Mouse (Mus musculus) midbrain, embryonic 12.5 days (tissue): ENCODE measurements around the gene Kctd6. TPM values are rescaled to one million over a fixed set of nuclear protein-coding genes. Genes with fewer than 3 reads are reported as not detected.

Experiments
- ATAC-seq: fragments of 200-750 bp; cut with Nextera tagmentation; 2 replicates; pipeline ENCODE4 v1.8.0; 2017; ENCODE audit warnings: low read depth, moderate TSS enrichment, moderate library complexity; ENCODE audit not compliant: low FRiP score
- H3K27ac ChIP-seq: fragments of 300-500 bp; sonication (generic); replicated peaks from 2 replicates; pipeline ENCODE4 v1.5.1; 2016; ENCODE audit warnings: mild to moderate bottlenecking
- H3K27me3 ChIP-seq: fragments of 300-500 bp; sonication (generic); 2 replicates; pipeline ENCODE4 v1.6.1; 2016; ENCODE audit warnings: mild to moderate bottlenecking
- H3K36me3 ChIP-seq: fragments of 300-500 bp; sonication (generic); 2 replicates; pipeline ENCODE4 v1.6.1; 2016
- H3K4me1 ChIP-seq: fragments of 300-500 bp; sonication (generic); 2 replicates; pipeline ENCODE4 v1.6.1; 2016
- H3K4me2 ChIP-seq: fragments of 300-500 bp; sonication (generic); replicated peaks from 2 replicates; pipeline ENCODE4 v1.6.1; 2016; ENCODE audit warnings: mild to moderate bottlenecking, moderate library complexity
- H3K4me3 ChIP-seq: fragments of 300-500 bp; sonication (generic); 2 replicates; pipeline ENCODE4 v1.5.1; 2016; ENCODE audit warnings: mild to moderate bottlenecking
- H3K9ac ChIP-seq: fragments of 300-500 bp; sonication (generic); replicated peaks from 2 replicates; pipeline ENCODE4 v1.6.1; 2016; ENCODE audit warnings: mild to moderate bottlenecking, moderate library complexity
- H3K9me3 ChIP-seq: fragments of 300-500 bp; sonication (generic); 2 replicates; pipeline ENCODE4 v1.6.1; 2016; ENCODE audit warnings: mild to moderate bottlenecking
- WGBS: fragments of 180-500 bp; shearing (Covaris S2); methylation state at CpG from one replicate; pipeline ENCODE4 v1.1.7; 2016; 5-methylcytosine and 5-hydroxymethylcytosine counted together
- polyA plus RNA-seq: library from polyadenylated mRNA; unstranded; fragments of >200 nt; fragmentation: Nextera tagmentation; extraction: Ambion mirVana; gene quantifications from 2 replicates; pipeline ENCODE4 v1.2.1, GENCODE M21; 2016

Kctd6 gene
- polyA plus RNA-seq, 1 experiment from 2014 or later, result 9.1 TPM

DNA sequence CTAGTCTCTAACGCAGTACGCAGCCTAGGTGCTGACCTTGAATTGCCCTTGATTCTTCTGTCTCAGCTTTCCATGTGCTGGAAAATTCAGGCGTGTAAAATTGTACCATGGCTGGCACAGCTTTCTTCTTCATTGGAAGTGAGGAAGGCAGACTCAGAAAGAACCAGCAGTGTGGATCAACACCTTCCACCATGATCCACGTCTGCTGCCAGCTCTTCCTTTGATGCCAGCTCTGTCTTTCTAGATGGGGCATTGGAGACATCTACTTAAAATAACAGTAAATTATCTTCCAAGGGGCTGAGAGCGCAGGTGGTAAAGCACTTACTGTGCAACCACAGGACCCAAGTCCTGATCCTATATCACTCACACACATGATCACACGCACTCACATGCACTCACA lies 21.2 kb upstream of the Kctd6 start:
- Histone ChIP-seq H3K27ac (no peak overlapping the region), H3K4me2 (no peak overlapping the region), H3K36me3 (no peaks in the 10 kb centered on the region), H3K9ac (no peak overlapping the region), H3K4me1 (no peaks in the 10 kb centered on the region), H3K4me3 (no peak overlapping the region), H3K27me3 (no peaks in the 10 kb centered on the region), H3K9me3 (no peaks in the 10 kb centered on the region)
- no peak for ATAC-seq
- WGBS, result 93% methylated on average over 6 of the region's 6 CpGs

DNA sequence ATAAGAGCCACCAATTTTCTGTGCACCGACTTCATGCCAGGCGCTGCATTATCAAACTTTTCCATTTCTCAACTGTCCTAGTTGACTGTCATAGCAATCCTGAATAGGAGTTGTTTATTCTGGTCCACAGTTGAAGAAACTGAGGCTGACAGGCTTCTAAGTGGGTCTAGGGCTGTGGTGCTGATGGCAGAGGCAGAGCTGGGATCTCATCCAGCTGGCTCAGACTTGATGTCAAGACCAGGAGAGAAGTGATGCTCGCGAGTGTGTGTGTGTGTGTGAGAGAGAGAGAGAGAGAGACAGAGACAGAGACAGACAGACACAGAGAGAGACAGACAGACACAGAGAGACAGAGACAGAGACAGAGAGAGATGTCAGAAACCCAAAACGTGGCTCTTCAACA lies 13.2 kb upstream of the Kctd6 start:
- no peak overlapping the region for H3K27ac ChIP-seq
- WGBS, result 87% methylated on average over 5 of the region's 5 CpGs

DNA sequence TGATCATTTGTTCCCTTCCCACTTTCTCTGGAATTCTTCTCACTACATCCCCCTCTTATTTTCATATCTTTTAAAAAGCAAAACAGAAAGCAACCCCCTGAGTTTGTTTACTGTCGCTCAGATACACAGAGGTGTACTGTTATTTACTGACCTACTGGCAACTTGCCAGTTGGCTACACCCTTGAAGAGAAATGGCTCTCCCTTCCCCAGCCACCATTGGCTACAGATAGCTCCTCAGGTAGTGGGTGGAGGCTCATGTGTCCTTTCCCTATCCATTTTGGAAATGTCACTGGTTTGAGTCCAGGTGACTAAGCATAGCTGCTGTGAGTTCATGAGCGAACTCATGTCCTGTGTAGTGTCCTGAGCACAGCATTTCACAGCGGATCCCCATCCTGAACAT lies 12.2 kb upstream of the Kctd6 start:
- no peak overlapping the region for H3K4me2 ChIP-seq
- H3K9ac ChIP-seq, result no peak overlapping the region
- no peaks in the 10 kb centered on the region for H3K27me3 ChIP-seq
- no peaks in the 10 kb centered on the region for H3K4me1 ChIP-seq
- 86% methylated on average over 3 of the region's 3 CpGs for WGBS
- H3K4me3 ChIP-seq, result no peak overlapping the region
- no peaks in the 10 kb centered on the region for H3K36me3 ChIP-seq
- no peak overlapping the region for H3K27ac ChIP-seq
- H3K9me3 ChIP-seq, result no peaks in the 10 kb centered on the region
- ATAC-seq, result no peak

More for the DNA sequence above, 13.2 kb upstream of the Kctd6 start:
- no peak overlapping the region for H3K4me3 ChIP-seq
- no peak overlapping the region for H3K4me2 ChIP-seq
- no peaks in the 10 kb centered on the region for H3K36me3 ChIP-seq
- H3K9ac ChIP-seq, result no peak overlapping the region
- H3K4me1 ChIP-seq, result no peaks in the 10 kb centered on the region
- ATAC-seq, result no peak
- no peaks in the 10 kb centered on the region for H3K9me3 ChIP-seq
- H3K27me3 ChIP-seq, result no peaks in the 10 kb centered on the region

DNA sequence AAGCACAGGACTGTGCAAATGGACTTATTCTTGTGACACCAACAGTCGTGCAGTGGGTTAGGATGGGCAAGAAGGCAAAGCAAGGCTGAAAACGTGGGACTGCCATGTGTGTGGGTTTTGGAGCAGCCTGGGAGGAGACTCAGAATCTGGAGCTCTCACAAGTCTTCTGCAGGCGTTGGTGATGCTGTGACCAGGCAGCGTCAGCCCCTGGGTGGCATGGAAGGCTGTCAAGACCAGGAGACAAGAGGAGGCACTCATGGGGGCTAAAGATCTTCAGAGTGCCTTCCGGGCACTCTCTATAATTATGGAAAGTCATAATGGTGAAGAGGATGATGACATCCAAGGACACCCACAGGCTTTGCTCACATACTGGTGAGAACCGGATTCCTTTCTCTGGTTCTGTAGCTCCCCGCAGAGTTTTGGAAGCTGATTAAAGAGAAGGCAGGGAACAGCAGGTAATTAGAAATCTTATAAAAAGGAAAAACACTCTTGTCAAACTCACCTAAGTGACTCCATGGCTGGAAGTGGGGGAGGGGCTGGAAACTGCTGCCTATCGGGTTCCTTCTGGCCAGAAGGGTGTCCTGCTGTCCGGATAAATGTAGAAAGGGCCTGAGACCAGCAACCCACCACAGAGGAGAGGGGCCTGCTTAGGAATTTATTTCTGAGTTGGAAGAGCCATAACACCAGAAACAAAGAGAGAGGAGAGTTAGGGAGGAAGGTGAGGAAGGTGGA lies 7.6 kb upstream of the Kctd6 start:
- Histone ChIP-seq H3K4me1 (0 out of 2 replicates have a peak, but pooled peaks cover 4% of the 10 kb centered on the region), H3K36me3 (no peaks in the 10 kb centered on the region), H3K9me3 (no peaks in the 10 kb centered on the region), H3K27ac (no peak overlapping the region), H3K9ac (no peak overlapping the region), H3K4me3 (no peak overlapping the region), H3K27me3 (no peaks in the 10 kb centered on the region), H3K4me2 (no peak overlapping the region)
- WGBS, result 55% methylated on average over 9 of the region's 9 CpGs
- ATAC-seq, result no peak

DNA sequence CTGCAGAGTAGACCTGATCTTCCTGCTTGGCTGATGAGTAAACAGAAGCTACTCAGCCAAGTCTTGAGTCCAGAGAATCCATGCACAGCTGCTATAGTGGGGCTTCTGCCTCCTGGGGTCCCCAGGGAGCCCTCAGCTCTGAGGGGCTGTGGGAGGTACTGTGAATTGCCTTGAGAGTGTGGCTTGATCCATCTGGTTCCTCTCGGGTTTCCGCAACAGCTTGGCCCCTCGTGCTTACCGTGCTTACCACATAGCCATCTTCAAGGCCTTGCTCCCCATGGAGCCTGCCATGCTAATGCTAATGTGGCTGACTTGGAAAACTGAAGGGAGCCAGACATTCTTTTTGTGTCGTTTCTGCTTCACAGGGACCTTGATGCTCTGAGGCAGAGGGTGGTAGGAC lies 6.8 kb upstream of the Kctd6 start:
- no peak overlapping the region for H3K27ac ChIP-seq
- H3K27me3 ChIP-seq, result no peaks in the 10 kb centered on the region
- 13% methylated on average over 5 of the region's 5 CpGs for WGBS

DNA sequence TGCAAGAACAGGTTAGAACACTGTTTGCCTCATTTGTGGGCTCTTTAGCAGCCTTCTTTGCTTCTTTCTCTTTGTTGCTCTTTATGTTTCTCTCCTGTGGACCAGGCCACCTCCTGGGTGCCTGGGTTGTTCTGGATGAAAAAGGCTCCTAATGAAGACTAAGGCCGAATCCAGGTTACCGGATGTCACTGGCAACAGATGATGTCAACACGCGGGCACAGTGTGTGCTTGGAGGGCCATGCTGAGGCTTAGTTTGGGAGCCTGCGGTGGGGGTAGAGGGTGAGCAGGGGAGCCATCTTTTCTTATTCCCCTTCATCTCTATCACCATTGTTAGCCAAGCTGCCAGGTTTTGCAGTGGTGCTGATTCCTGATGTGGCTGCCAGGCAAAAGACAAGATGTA lies 6.4 kb upstream of the Kctd6 start:
- Histone ChIP-seq H3K4me2 (no peak overlapping the region), H3K9me3 (no peaks in the 10 kb centered on the region), H3K4me1 (0 out of 2 replicates have a peak, but pooled peaks cover 4% of the 10 kb centered on the region), H3K4me3 (no peak overlapping the region), H3K27ac (no peak overlapping the region), H3K9ac (no peak overlapping the region), H3K27me3 (no peaks in the 10 kb centered on the region), H3K36me3 (no peaks in the 10 kb centered on the region)
- ATAC-seq, result peak; percentile 23; the same call in 1 of the 2 replicates
- 58% methylated on average over 5 of the region's 5 CpGs for WGBS

More for the DNA sequence above, 6.8 kb upstream of the Kctd6 start:
- Histone ChIP-seq H3K4me1 (0 out of 2 replicates have a peak, but pooled peaks cover 4% of the 10 kb centered on the region), H3K4me3 (no peak overlapping the region), H3K36me3 (no peaks in the 10 kb centered on the region), H3K4me2 (no peak overlapping the region), H3K9me3 (no peaks in the 10 kb centered on the region), H3K9ac (no peak overlapping the region)
- ATAC-seq, result peak; percentile 59

DNA sequence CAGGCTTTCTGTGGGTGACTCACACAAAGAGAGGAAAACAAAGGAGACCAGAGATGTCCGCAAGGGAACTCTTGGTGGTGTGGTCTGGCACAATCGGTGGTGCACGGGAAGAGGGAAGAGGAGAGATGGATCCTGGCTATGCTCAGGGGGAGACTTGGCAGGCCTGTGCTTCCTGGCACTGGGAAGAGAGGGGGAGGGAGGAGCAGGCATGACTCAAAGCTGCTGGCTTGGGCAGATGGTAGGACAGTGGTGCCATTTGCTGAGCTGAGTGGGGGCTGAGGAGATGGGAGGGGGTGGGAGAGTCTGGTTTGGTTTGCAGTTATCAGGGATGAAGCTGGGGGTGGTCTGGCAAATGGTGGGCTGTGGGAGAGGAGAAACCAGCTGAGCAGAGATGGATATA lies 5.1 kb upstream of the Kctd6 start:
- H3K27ac ChIP-seq, result no peak overlapping the region
- 92% methylated on average over 3 of the region's 3 CpGs for WGBS
- ATAC-seq, result no peak

DNA sequence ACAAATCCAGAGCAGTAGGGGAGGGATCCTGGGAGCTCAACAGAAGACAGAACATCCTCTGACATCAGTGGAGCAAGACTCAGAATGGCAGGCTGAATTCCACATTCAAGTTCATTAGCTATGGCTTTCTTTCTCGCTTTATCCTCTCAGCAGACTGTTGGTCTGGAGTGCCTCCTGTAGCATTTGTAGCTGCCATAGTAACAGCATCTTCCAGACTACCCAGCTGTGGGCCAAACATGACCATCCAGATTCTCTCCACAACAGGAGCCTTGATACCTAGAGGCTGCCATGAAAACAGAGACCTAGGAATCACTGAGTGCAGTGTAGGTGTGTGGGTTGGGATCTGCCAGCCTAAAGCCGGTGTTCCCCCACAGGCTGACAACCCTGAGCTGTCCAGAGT lies 4.0 kb upstream of the Kctd6 start:
- ATAC-seq, result no peak
- Histone ChIP-seq H3K4me1 (peaks cover 8% of the 10 kb centered on the region; the same call in 1 of the 2 replicates), H3K4me3 (no peak overlapping the region), H3K36me3 (no peaks in the 10 kb centered on the region), H3K27me3 (0 out of 2 replicates have a peak, but pooled peaks cover 4% of the 10 kb centered on the region), H3K9me3 (no peaks in the 10 kb centered on the region), H3K9ac (no peak overlapping the region), H3K27ac (no peak overlapping the region), H3K4me2 (no peak overlapping the region)
- WGBS, result 82% methylated on average over 2 of the region's 2 CpGs

More for the DNA sequence above, 5.1 kb upstream of the Kctd6 start:
- no peaks in the 10 kb centered on the region for H3K36me3 ChIP-seq
- no peaks in the 10 kb centered on the region for H3K9me3 ChIP-seq
- no peak overlapping the region for H3K4me2 ChIP-seq
- no peak overlapping the region for H3K9ac ChIP-seq
- 0 out of 2 replicates have a peak, but pooled peaks cover 4% of the 10 kb centered on the region for H3K4me1 ChIP-seq
- H3K4me3 ChIP-seq, result no peak overlapping the region
- no peaks in the 10 kb centered on the region for H3K27me3 ChIP-seq

DNA sequence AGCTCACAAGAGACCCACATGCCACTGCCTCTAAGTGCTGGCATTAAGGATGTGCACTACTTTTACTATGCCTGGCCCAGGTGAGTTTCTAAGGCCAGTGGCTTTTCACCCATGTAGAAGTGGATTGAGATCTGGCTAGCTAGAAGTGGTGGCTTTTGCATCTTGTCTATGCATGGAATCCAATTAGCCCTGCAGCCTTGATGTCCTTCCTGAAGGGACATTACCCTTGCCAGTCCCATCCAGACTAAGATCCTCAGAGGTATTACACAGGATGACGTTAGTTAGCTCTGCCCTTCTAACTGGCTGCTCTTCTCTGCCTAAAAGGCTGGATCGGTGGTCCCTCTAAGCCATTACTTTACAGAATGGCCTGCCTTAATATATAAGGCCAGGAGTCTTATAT lies 944 bp upstream of the Kctd6 start:
- no peak overlapping the region for H3K9ac ChIP-seq
- ATAC-seq, result no peak
- peaks cover 13% of the 10 kb centered on the region for H3K4me1 ChIP-seq
- no peak overlapping the region for H3K4me3 ChIP-seq
- no peak overlapping the region for H3K27ac ChIP-seq
- 75% methylated on average over 2 of the region's 2 CpGs for WGBS
- no peaks in the 10 kb centered on the region for H3K36me3 ChIP-seq
- H3K4me2 ChIP-seq, result no peak overlapping the region
- H3K9me3 ChIP-seq, result no peaks in the 10 kb centered on the region
- peaks cover 29% of the 10 kb centered on the region for H3K27me3 ChIP-seq

DNA sequence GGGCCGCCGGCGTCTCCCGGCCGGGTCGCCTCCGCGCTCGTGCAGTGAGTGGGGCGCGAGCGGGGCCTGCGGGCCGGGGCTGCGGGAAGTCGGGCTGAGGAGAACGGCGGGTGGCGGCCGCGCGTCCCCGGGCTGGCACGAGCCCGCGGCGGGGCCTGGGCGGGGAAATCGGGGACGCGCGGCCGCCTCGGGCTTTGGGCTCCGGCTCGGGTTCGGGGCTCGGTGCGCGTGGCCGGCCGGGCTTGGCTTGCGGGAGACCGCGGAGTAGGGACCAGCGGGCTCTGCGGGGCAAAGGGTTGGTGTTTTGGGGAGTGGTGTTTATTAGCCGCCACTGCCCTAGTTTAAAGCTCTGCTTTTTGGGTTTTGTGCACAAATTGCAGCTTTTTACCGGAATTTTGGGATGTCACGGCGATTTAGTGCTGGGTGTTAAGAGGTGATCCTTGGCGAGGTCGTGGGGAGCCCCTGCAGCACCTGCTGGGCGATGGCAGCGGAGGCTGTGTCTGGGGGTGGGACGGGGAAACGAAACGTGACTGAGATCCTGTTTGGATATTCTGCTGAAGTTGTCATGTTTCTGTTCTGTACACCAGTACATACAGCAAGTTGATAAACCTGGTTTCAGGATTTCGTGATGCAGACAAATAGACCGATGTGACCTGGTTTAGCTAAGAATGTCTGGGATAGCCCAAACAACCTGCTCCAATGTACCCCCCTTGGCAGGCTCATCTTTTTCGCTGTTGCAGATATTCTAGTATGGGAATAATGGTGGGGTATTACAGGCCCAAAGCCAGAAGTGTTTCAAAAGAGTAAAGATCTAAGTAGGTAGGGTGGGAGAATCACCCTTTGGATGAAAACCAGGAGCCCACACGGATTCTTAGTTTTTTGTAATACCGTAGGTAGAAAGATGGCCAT lies 613 bp downstream of the Kctd6 start:
- peak; percentile 86 for ATAC-seq
- H3K36me3 ChIP-seq, result no peaks in the 10 kb centered on the region
- H3K27ac ChIP-seq, result peak overlapping the region; percentile 83
- H3K4me1 ChIP-seq, result peaks cover 25% of the 10 kb centered on the region
- no peaks in the 10 kb centered on the region for H3K9me3 ChIP-seq
- 2% methylated on average over 63 of the region's 63 CpGs for WGBS
- H3K4me3 ChIP-seq, result peak overlapping the region; percentile 67
- peak overlapping the region; percentile 83 for H3K9ac ChIP-seq
- peak overlapping the region; percentile 74 for H3K4me2 ChIP-seq
- peaks cover 37% of the 10 kb centered on the region for H3K27me3 ChIP-seq

DNA sequence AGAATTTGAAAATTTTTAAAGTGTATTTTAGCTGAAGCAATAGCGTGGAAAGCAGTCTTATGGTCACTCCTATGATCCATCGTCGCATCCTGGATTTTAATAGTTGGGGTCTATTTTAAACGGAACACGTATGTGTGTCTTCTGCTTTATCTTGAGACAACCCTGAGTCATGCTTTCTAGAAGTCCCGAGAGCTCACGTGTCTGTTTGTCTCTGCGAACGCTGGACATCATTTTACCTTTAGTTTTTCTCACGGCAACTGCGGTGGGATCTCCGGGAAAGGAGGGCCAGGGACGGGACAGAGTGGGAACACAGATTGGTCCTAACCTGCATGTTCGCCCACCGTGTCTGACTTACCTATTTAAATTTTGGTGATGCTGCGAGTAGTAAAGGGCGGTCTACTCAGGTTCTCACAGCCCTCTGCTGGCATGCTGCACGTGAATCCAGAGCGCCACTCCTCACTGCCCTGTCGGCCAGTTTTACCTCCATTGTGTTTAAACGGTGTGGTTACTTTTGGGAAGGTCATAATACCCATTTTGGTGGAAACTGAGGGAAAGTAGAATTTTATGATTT lies 1.4 kb downstream of the Kctd6 start:
- Histone ChIP-seq H3K9me3 (no peaks in the 10 kb centered on the region), H3K27me3 (peaks cover 41% of the 10 kb centered on the region), H3K36me3 (no peaks in the 10 kb centered on the region), H3K27ac (no peak overlapping the region), H3K4me1 (peaks cover 30% of the 10 kb centered on the region), H3K4me2 (peak overlapping the region; percentile 74), H3K9ac (no peak overlapping the region), H3K4me3 (peak overlapping the region; percentile 67)
- 19% methylated on average over 21 of the region's 21 CpGs for WGBS
- ATAC-seq, result no peak

DNA sequence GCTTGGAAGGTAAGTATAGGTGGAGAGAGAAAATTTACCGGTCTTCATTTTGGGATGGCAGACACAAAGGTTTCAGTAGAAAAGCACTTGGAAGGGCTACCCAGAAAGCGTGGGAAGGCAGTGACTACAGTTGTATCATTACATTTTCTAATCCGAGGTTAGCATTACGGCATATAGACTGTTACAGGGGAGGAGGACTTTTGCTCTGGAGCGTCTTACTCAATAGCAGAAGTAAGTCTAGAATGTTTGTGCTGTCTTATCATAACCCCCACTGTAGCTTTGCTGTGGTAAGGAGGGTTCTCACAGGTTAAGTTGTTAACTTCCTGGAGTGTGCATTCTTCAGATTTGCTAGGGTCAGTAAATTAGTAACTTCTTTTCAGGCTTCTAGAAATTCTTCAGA lies 2.2 kb downstream of the Kctd6 start:
- WGBS, result 64% methylated on average over 5 of the region's 5 CpGs
- Histone ChIP-seq H3K4me2 (no peak overlapping the region), H3K9ac (no peak overlapping the region), H3K9me3 (no peaks in the 10 kb centered on the region), H3K4me1 (peaks cover 30% of the 10 kb centered on the region), H3K4me3 (no peak overlapping the region), H3K27me3 (peaks cover 45% of the 10 kb centered on the region), H3K36me3 (no peaks in the 10 kb centered on the region), H3K27ac (no peak overlapping the region)
- no peak for ATAC-seq
